Mouse (Mus musculus) adrenal gland, postnatal 4 days (tissue): Measurements from ENCODE around the gene Lamp1. TPM values are rescaled to one million over a fixed set of nuclear protein-coding genes. Genes with fewer than 3 reads are reported as not detected.
"Not testable (repeated sequence)": the region's sequence is repeated elsewhere in the genome, so short reads cannot be mapped to it uniquely, and the experiment has no call there.

ENCODE experiments used
- DNase-seq, 2 experiments: peaks; one replicate each; pipeline ENCODE4 v3.0.0; 2021 to 2022; ENCODE audit warnings: low spot score in 2 of 2, mixed read lengths in 2 of 2
- long read RNA-seq, 2 experiments: library from polyadenylated mRNA; stranded (forward); transcript quantifications; one replicate each; pipeline ENCODE4 v2.0.0; 2021
- total RNA-seq, 2 experiments: library from RNA; stranded (reverse); gene quantifications; 2 replicates each; pipeline ENCODE4 v1.2.3; 2021

Gene Lamp1
- total RNA-seq = 100 to 1,000 TPM; 311 to 322 TPM
- long read RNA-seq, experiment 1, transcript Lamp1-201 (9 exons, 2,229 nt) = major isoform, 291 of 377 reads
- long read RNA-seq, experiment 1, partial matches to known transcripts = 13 of 377 reads
- long read RNA-seq, experiment 1, other reads (novel, unspliced or antisense) = 73 of 377 reads
- long read RNA-seq, experiment 2, transcript Lamp1-201 (9 exons, 2,229 nt) = major isoform, 518 of 638 reads
- long read RNA-seq, experiment 2, partial matches to known transcripts = 31 of 638 reads
- long read RNA-seq, experiment 2, other reads (novel, unspliced or antisense) = 89 of 638 reads

- DNase-seq = peak; percentile 94 to 99
Observed at GRCm38 (mm10) chr8:13158718-13159376, at the start of gene Lamp1. TSS of gene Lamp1 (plus strand) at chr8:13159161.

DNA sequence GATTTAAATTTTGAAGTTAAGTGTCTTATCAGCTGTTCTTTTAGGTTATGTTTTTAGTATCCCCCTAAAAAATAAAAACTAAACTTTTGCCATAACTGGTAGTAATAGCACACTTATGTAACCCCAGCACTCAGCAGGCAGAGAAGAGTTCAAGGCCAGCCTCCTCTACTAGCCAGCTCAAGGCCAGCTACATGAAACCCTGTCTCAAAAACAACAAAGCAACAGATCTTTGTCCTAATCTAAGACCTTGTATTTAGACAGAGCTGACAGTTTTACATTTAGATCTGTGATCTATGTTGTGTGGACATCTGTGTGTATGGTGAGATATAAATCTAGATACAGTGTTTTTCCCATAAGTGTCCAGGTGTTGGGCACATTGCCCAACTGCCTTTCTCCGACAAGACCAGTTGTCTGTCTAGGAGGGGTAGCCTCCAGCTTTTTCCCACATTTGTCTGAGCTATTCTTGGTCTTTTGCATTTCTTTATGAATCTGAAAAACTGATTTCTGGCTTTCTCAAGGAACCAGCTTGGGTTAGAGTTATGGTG lies 49.5 kb upstream of the Lamp1 start:
- DNase-seq = no peak

- DNase-seq = no peak
Observed at GRCm38 (mm10) chr8:13111917-13112316, 47.0 kb upstream of the Lamp1 start.

DNA sequence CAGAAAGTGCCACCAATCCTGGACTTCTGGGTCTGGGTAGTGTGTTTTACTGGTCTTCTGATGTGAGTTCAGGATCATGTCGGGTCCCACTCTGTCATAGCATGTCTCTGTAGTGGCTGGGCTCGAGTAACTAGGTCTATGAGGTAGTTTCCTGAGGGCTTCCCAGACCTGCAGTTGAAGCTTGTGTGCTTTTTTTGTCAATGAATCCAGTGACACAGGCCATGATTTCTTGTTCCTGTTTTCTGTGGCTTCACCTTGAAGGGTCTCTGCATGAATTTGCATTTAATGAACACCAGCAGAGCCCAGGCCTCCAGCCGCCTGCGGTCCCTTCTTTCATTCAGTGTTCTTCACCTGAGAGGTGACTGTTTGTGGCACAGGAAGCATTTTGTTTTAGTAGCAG lies 45.7 kb upstream of the Lamp1 start:
- DNase-seq = no peak

- no peak for DNase-seq
Observed at GRCm38 (mm10) chr8:13117096-13117495, 41.9 kb upstream of the Lamp1 start.

DNA sequence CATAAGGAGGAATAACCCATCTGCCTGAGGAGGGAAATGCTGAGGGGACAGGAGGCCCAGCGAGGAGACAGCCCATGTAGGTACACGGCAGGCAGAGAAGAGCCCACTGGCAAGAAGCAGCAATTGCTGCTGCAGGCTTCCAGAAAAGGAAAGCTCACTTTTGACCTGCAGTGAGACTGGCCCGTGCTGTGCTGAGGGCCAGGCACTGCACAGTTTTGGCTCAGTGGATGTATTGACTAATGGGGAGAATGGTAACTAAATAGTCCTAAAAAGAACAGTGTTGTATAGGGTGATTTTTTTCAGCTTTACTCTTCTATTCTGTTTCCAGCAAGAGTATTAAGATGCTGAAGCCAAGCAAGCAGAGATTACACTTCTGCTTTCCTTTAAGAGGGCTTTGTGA lies 40.4 kb upstream of the Lamp1 start:
- DNase-seq = no peak

- no peak for DNase-seq
Observed at GRCm38 (mm10) chr8:13120882-13121665, 37.9 kb upstream of the Lamp1 start.

DNA sequence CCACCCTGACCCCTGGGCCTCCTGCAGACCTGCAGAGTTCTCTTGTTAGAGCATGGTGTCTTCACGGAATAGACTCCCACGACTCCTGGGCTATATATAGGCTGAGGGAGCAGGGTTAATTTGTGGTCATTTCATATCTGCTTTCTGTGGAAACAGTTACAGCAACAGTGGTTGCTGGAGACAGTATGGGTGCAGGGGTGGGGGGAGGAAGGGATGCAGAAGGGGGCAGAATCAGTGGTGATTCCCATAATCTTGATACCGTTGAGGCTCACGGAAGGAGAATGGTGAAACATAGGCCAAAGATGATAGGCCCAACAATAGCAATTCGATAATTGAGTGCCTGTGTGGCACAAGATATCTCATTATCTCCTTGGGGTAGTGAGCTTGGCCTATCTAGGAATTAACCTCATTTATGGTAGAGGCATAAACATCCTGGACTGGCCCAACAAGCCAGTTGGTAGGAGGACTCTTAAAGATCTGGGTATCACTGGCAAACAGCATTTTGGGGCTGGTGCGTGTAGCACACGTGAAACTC lies 36.0 kb upstream of the Lamp1 start:
- no peak for DNase-seq

GRCm38 (mm10) chr8:13124897-13125296 lies 34.1 kb upstream of the Lamp1 start:
- DNase-seq = no peak

DNA sequence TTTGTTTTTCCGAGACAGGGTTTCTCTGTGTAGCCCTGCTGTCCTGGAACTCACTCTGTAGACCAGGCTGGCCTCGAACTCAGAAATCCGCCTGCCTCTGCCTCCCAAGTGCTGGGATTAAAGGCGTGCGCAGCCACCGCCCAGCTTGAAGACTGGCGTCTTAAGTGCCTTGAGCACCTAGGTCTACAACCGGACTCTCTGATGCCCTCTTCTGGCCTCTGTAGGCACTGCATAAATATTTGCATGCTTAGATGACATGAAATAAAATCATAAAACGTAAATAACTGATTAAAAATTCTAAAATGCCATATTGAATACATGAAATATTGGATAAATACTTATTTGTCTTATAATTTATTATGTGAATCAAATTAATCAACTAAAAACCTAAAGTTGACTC lies 26.7 kb upstream of the Lamp1 start:
- not testable (repeated sequence) for DNase-seq

- DNase-seq = no peak
Observed at GRCm38 (mm10) chr8:13139641-13140182, 19.2 kb upstream of the Lamp1 start.

- no peak for DNase-seq
Observed at GRCm38 (mm10) chr8:13141681-13142080, 17.3 kb upstream of the Lamp1 start.

DNA sequence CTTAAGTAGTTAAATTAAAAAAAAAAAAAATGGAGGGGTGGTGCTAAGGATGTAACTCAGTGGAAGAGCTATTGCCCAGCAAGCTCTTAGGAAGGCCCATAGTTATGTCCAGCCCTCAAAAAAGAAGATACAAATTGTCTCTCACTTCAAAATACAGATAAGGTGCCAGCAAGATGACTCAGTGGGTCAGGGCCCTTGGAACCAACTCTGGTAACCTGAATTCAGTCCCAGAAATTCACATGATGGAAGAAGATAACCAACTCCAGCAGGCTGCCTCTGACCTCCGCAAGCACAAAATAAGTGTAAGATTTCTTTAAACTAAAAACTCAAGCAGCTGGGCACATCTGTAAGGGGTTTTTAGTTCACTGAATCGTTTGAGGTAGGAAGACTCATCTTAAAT lies 10.5 kb upstream of the Lamp1 start:
- no peak for DNase-seq

DNA sequence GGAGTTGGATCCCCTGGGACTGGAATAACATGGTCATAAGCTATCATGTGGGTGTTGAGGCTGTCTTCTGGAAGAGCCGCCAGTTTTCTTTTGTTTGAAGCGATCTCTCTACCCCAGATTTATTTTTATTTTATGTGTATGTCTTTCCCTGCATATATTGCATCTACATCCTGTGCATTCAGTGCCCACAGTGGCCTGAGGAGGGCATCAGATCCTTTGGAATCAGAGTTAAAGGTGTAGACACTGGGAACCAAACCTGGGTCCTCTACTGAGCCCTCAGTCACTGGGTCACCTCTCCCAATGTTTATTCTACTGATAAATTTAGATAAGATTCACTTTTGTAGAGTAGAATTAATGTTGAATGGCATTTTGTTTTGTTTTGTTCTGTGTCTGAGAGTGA lies 9.7 kb upstream of the Lamp1 start:
- DNase-seq = no peak

- DNase-seq = no peak
Observed at GRCm38 (mm10) chr8:13149866-13150265, 9.1 kb upstream of the Lamp1 start.

DNA sequence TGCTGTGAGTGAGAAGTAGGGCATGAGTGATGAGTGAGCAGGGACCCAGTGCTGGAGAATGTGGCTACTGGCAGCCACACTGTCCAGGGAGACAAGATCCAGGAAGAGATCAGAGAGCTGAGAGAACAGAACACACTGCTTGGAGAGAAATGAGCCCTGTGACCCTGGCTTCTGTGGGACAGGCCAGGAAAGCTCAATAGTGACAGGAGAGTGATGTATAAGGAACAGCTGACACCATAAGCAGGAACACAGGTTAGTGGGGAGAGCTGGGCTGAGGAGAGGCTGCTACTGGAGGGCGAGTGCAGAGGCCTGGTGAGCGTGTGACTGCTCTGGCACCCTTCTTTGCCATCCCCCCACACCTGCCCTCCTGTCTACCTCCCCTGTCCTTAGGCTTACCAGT lies 8.0 kb upstream of the Lamp1 start:
- DNase-seq = no peak

- no peak for DNase-seq
Observed at GRCm38 (mm10) chr8:13154099-13154498, 4.9 kb upstream of the Lamp1 start.

DNA sequence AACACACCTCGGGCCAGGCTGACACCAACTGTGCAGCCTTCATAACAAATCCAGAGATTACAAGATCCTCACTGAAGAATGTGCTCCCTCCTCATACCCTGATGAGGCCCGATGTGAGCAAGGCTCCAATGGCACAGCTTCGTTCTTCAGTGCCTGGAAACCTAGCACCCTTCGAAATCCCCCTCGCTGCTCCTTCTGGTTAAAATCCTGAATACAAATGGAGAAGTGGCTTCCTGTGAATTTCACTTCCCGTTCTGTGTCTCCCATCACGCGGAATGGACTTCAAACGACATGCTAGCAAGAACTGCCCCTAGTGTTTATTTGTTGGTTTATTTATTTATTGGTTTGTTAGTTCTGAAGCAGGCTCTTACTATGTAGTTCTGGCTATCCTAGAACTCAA lies 3.6 kb upstream of the Lamp1 start:
- DNase-seq = no peak

DNA sequence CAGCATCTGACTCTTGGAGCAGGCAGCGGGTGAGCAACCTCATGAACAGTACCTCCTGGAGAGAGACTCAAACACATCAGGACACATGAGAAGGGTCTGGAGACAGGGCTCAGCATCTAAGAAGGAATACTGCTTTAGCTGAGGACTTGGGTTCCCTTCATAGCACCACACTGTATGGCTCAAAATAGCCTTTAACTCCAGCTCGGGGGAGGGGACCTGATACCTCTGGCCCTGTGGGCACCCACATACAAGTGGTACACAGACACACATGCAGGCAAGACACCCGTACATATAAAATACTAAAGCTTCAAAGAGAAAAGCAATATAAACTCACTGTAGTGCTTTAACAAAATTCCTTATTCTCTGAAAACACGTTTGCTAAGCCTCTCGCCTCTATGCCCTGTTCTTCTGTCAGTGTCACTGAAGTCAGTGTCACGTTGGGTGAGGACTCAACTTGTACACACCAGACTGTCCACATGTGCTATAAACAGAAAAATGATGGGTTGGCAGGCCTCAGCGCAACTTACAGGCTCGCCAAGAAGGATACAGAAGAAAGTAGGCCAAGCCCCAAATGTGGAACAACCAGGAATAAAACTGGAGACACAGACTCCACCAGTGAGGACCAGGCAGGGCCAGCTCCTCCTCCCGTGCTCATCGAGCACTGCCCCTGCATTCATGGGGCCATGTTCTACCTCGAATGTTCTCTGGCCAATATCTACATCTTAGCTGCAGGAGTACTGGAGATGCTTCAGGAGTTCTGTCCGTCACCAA lies 2.4 kb upstream of the Lamp1 start:
- no peak for DNase-seq

- no peak for DNase-seq
Observed at GRCm38 (mm10) chr8:13159377-13159881, 468 bp downstream of the Lamp1 start.
